Mouse (Mus musculus) hindbrain, embryonic 12.5 days (tissue): ENCODE results near the gene Otud7a. TPM values are rescaled to one million over a fixed set of nuclear protein-coding genes. Genes with fewer than 3 reads are reported as not detected.
A peak's percentile ranks its signal among the peaks of the same experiment; 100 is the strongest.
"Not testable (repeated sequence)": the region's sequence is repeated elsewhere in the genome, so short reads cannot be mapped to it uniquely, and the experiment has no call there.

ENCODE experiments used
- ATAC-seq: fragments of 200-750 bp; cut with Nextera tagmentation; 2 replicates; pipeline ENCODE4 v1.8.0; 2017; ENCODE audit warnings: moderate TSS enrichment; ENCODE audit not compliant: low FRiP score
- H3K27ac ChIP-seq: fragments of 300-500 bp; sonication (generic); 2 replicates; pipeline ENCODE4 v1.5.1; 2016; ENCODE audit warnings: mild to moderate bottlenecking
- H3K27me3 ChIP-seq: fragments of 300-500 bp; sonication (generic); 2 replicates; pipeline ENCODE4 v1.6.1; 2016; ENCODE audit warnings: mild to moderate bottlenecking
- H3K36me3 ChIP-seq: fragments of 300-500 bp; sonication (generic); 2 replicates; pipeline ENCODE4 v1.6.1; 2016; ENCODE audit warnings: mild to moderate bottlenecking
- H3K4me1 ChIP-seq: fragments of 300-500 bp; sonication (generic); 2 replicates; pipeline ENCODE4 v1.6.1; 2016
- H3K4me2 ChIP-seq: fragments of 300-500 bp; sonication (generic); replicated peaks from 2 replicates; pipeline ENCODE4 v1.6.1; 2016; ENCODE audit warnings: mild to moderate bottlenecking
- H3K4me3 ChIP-seq: fragments of 300-500 bp; sonication (generic); 2 replicates; pipeline ENCODE4 v1.5.1; 2016; ENCODE audit warnings: mild to moderate bottlenecking
- H3K9ac ChIP-seq: fragments of 300-500 bp; sonication (generic); 2 replicates; pipeline ENCODE4 v1.6.1; 2016; ENCODE audit warnings: mild to moderate bottlenecking, moderate library complexity
- H3K9me3 ChIP-seq: fragments of 300-500 bp; sonication (generic); replicated peaks from 2 replicates; pipeline ENCODE4 v1.6.1; 2016; ENCODE audit warnings: mild to moderate bottlenecking
- WGBS: fragments of 180-500 bp; shearing (Covaris S2); methylation state at CpG from one replicate; pipeline ENCODE4 v1.1.7; 2016; 5-methylcytosine and 5-hydroxymethylcytosine counted together
- polyA plus RNA-seq: library from polyadenylated mRNA; unstranded; fragments of >200 nt; fragmentation: Nextera tagmentation; extraction: Ambion mirVana; gene quantifications from 2 replicates; pipeline ENCODE4 v1.2.1, GENCODE M21; 2016

Gene Otud7a
- polyA plus RNA-seq, 1 experiment from 2014 or later: 2.5 TPM

DNA sequence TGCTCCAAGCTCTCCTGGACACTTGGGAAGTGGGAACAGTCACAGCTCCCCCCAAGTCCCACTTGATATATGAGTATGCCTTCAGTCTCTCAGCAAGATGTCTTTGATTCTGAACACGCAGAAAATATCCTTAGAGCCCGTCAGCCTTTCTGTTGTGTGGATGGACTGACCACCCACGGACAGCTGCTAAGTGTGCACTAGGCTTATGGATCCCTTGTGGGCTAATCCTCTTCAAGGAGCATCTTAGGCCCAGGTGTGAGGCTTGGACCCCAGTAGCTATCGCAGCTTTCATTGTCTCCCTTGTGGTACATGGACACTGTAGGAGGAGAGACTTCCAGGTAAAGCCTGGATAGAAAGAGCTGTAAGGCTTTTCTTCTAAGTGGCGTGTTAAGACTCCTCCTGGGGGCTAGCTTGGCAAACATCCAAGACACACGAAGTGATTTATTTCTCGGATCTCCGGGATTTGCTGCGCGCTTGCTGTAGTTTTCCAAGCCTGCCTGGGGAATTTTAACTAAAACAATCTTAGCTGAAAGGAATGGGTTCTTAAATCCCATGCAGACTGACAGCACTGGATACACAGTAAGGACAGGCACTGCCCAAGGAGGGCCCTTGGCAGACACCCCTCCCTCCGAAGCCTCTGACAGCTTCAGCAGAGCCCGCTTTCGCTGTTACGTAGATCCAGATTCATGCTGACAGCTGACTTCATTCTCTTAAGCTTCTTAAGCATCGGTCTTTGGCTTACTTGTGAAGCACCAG is 223.6 kb downstream of the Otud7a start:
- WGBS: 61% methylated on average over 15 of the region's 15 CpGs
- peak overlapping the region; percentile 61 for H3K27ac ChIP-seq
- no peak overlapping the region; the same call in 1 of the 2 replicates for H3K4me2 ChIP-seq
- H3K4me3 ChIP-seq: no peak overlapping the region
- H3K9ac ChIP-seq: no peak overlapping the region
- H3K4me1 ChIP-seq: peaks cover 10% of the 10 kb centered on the region; the same call in 1 of the 2 replicates
- no peaks in the 10 kb centered on the region for H3K9me3 ChIP-seq
- no peaks in the 10 kb centered on the region for H3K36me3 ChIP-seq
- H3K27me3 ChIP-seq: no peaks in the 10 kb centered on the region
- ATAC-seq: no peak

DNA sequence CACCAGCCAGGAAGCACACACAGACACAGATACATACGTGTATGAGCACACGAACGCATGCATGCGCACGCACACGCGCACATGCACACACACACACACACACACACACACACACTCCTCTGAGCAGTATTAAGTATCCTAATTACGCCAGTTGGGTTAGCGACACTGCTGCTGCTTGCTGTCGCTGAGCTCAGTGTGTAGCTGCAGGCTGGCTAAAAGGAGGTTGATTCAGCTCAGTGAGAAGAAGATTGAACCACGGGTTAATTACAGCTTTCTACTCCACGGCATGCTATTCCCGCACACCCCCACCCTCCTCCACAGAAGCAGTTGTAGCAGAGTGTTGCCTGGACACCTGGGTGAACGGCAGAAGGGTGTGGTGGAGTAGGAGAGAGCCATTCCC is 224.4 kb downstream of the Otud7a start:
- peak; percentile 38; the same call in 1 of the 2 replicates for ATAC-seq

DNA sequence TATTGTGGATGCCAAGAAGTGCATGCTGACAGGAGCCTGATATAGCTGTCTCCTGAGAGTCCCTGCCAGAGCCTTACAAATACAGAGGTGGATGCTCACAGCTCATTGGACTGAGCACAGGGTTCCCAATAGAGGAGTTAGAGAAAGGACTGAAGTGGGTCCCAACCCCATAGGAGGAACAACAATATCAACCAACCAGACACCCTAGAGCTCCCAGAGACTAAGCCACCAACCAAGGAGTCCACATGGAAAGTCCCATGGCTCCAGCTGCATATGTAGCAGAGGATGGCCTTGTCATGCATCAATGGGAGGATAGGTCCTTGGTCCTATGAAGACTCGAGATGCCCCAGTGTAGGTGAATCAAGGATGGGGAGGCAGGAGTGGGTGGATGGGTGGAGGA is 226.4 kb downstream of the Otud7a start:
- H3K27ac ChIP-seq, H3K4me2 ChIP-seq, H3K9me3 ChIP-seq, H3K27me3 ChIP-seq, H3K36me3 ChIP-seq, H3K4me3 ChIP-seq, ATAC-seq, H3K9ac ChIP-seq: not testable (repeated sequence)
- H3K4me1 ChIP-seq: peaks cover 10% of the 10 kb centered on the region; the same call in 1 of the 2 replicates
- WGBS: 88% methylated on average over 1 of the region's 1 CpGs

More for the DNA sequence above, 224.4 kb downstream of the Otud7a start:
- peak overlapping the region; percentile 2; the same call in 1 of the 2 replicates for H3K27ac ChIP-seq
- no peaks in the 10 kb centered on the region for H3K27me3 ChIP-seq
- H3K4me3 ChIP-seq: no peak overlapping the region
- no peak overlapping the region for H3K4me2 ChIP-seq
- H3K9me3 ChIP-seq: no peaks in the 10 kb centered on the region
- peaks cover 10% of the 10 kb centered on the region; the same call in 1 of the 2 replicates for H3K4me1 ChIP-seq
- no peak overlapping the region for H3K9ac ChIP-seq
- H3K36me3 ChIP-seq: no peaks in the 10 kb centered on the region
- WGBS: 75% methylated on average over 14 of the region's 14 CpGs

DNA sequence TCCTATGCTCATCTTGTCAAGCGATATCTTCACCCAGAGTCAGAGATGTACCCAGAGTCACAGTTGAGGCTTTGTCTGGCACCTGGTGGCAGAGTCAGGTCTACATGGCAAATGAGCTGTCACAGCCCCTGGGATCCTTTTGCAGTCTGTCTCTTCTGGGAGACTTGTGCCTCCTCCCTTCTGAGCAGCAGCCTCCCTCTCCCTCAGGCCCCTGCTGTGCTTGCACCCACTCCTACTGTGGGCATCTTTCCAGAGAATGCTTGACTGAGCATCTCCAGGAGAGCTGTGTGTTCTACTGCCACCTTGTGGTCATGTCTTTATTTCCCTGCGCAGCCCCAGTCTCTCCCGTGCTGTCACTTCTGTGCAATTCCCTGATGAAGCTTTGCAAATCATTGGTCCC is 227.4 kb downstream of the Otud7a start:
- H3K27me3 ChIP-seq: no peaks in the 10 kb centered on the region
- H3K9me3 ChIP-seq: no peaks in the 10 kb centered on the region
- no peaks in the 10 kb centered on the region for H3K36me3 ChIP-seq
- no peak overlapping the region for H3K9ac ChIP-seq
- H3K4me1 ChIP-seq: peaks cover 10% of the 10 kb centered on the region; the same call in 1 of the 2 replicates
- no peak overlapping the region for H3K4me3 ChIP-seq
- 30% methylated on average over 3 of the region's 3 CpGs for WGBS
- ATAC-seq: peak; percentile 89
- no peak overlapping the region for H3K27ac ChIP-seq
- H3K4me2 ChIP-seq: no peak overlapping the region

DNA sequence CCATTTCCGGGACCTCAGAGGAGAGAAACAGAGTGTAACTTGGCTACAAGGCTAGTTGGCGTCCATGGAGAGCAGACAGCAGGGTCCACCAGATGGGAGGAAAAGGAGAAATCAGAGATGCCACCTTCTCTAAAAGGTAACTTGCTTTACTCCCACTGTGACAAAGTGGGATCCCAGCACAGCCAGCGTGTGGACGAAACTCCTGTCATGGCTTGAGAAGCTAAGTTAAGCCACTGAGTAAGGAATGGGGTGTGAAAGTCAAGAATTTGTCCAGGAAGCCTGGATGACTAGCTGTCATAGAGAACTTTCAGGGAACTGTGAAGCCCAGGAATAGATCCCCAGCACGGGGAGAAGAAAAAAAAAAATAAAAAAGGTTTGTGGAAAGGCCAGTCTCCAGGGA is 232.1 kb downstream of the Otud7a start:
- 86% methylated on average over 5 of the region's 5 CpGs for WGBS
- ATAC-seq: no peak
- Histone ChIP-seq H3K4me1 (no peaks in the 10 kb centered on the region), H3K9ac (no peak overlapping the region), H3K4me3 (no peak overlapping the region), H3K36me3 (no peaks in the 10 kb centered on the region), H3K9me3 (no peaks in the 10 kb centered on the region), H3K4me2 (no peak overlapping the region), H3K27me3 (no peaks in the 10 kb centered on the region), H3K27ac (no peak overlapping the region)

DNA sequence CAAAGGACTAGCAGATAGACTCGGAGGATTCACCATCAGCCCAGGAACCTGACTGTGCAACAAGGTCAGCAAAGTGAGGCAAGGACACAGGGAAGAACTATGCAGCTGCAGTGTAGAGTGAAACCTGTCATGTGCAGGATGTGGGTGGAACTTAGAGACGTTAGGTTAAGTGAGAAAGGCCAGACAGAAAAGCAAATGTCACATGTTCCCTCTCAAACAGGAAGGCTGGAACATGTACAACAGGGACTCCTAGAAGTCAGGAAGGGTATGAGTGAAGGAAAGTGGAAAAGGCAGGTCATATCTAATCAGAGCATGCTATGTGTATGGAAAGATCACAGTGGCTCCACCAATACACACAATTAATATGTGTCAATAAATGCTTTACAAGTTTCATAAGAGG is 232.6 kb downstream of the Otud7a start:
- no peak overlapping the region for H3K9ac ChIP-seq
- 59% methylated on average over 2 of the region's 2 CpGs for WGBS
- no peak overlapping the region for H3K4me3 ChIP-seq
- H3K4me2 ChIP-seq: no peak overlapping the region
- H3K4me1 ChIP-seq: no peaks in the 10 kb centered on the region
- ATAC-seq: no peak
- no peaks in the 10 kb centered on the region for H3K9me3 ChIP-seq
- no peaks in the 10 kb centered on the region for H3K27me3 ChIP-seq
- H3K27ac ChIP-seq: no peak overlapping the region
- no peaks in the 10 kb centered on the region for H3K36me3 ChIP-seq

DNA sequence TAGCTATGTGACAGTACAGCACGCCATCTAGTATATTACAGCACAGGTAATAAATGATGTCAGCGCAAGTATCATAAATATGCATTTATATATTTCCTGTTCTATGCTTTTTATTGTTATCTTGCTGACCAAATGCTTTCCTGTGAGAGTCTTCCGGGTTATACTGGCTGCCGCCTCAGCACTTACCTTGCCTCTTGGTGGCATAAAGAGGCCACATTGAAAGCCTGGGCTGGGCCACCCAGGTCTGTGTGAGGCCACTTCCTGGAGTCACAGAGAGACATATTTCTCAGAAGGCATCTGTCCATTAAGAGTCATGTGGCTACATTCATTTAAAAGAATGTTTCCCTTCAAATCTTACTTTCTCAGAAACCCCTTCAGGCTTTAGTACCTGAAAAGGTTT is 242.5 kb downstream of the Otud7a start:
- WGBS: 89% methylated on average over 4 of the region's 4 CpGs

DNA sequence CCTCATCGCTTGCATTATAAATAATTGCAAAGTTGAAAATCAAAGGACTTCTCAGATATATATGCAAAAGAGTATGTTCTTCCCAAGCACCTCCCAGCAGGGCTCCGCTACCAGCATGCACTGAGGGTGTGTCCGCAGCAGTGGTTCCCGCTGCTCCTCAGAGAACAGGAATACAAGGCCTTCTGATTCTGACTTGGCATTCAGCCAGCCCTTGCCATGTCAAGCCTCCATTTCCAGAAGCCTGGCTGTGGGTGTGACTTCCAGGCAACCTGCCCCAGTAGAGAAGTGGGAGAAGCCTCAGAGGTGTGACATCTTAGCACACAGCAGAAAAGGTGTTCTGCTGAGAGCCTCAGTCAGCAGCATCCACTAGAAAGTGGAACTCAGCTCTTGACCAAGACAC is 253.4 kb downstream of the Otud7a start:
- WGBS: 85% methylated on average over 4 of the region's 4 CpGs

More for the DNA sequence above, 242.5 kb downstream of the Otud7a start:
- H3K9me3 ChIP-seq: no peaks in the 10 kb centered on the region
- no peaks in the 10 kb centered on the region for H3K36me3 ChIP-seq
- no peak overlapping the region for H3K4me3 ChIP-seq
- H3K9ac ChIP-seq: no peak overlapping the region
- no peak overlapping the region for H3K4me2 ChIP-seq
- H3K4me1 ChIP-seq: no peaks in the 10 kb centered on the region
- H3K27ac ChIP-seq: no peak overlapping the region
- ATAC-seq: no peak
- no peaks in the 10 kb centered on the region for H3K27me3 ChIP-seq

DNA sequence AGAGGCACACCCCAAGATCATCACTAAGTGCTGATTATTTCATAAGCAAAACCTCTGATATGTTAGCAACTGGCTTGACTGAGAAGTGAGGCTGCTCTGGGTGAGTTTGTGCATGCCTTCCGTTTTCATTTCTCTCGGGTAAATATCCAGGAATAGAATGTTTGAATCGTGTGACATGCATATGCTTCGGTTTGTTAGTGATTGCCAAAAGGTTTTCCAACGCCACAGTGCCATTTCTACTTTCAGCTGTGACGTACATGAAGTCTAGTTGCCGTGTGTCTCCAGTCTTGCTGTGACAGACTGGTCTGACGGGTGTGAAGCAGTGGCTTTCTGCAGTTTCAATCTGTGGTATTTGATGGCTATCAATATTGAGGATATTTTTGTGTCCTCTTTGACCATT is 273.4 kb downstream of the Otud7a start:
- no peak for ATAC-seq
- Histone ChIP-seq H3K27me3 (no peaks in the 10 kb centered on the region), H3K36me3 (no peaks in the 10 kb centered on the region), H3K9me3 (no peaks in the 10 kb centered on the region), H3K4me2 (no peak overlapping the region), H3K9ac (no peak overlapping the region), H3K4me1 (no peaks in the 10 kb centered on the region), H3K27ac (no peak overlapping the region), H3K4me3 (no peak overlapping the region)
- WGBS: 87% methylated on average over 8 of the region's 8 CpGs

More for the DNA sequence above, 253.4 kb downstream of the Otud7a start:
- H3K4me2 ChIP-seq: no peak overlapping the region
- no peaks in the 10 kb centered on the region for H3K36me3 ChIP-seq
- H3K27ac ChIP-seq: no peak overlapping the region
- no peak overlapping the region for H3K9ac ChIP-seq
- H3K9me3 ChIP-seq: no peaks in the 10 kb centered on the region
- no peak overlapping the region for H3K4me3 ChIP-seq
- no peak for ATAC-seq
- H3K27me3 ChIP-seq: no peaks in the 10 kb centered on the region
- no peaks in the 10 kb centered on the region for H3K4me1 ChIP-seq

DNA sequence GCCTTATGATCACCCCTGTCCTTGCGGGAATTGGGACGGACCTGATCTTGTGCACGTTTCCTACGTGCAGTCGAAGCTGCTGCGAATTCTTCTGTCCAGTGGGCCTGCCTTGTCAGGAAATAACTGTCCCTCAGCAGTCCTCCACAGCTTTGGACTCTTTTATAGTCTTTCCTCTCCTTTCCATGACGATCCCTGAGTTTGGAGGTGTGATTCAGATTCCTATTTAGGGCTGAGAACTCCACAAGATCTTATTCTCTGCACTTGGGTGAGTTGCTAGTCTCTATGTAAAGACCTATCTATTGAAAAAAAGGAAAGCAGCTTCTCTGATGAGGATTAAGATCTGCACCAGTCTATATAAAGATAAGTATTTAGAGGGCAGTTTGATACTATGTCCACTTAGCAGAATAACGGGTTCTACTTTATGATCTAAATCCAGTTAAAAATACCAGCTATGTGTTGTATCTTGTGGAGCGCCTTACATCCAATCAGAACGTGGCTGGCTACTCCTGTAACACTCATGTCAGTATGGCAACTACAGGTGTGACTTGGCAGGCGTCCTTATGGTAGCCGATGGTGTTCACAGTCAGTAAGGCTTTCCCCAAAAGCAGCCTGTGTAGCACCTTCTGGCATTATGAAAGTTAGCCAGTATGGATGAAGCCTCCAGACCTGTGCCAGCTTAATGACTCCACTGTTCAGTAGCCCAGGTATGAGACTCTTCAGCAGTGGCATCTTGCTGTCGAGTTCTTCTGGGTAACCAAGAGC is 274.8 kb downstream of the Otud7a start:
- Histone ChIP-seq H3K9ac (no peak overlapping the region), H3K27me3 (no peaks in the 10 kb centered on the region), H3K4me3 (no peak overlapping the region), H3K9me3 (no peaks in the 10 kb centered on the region), H3K27ac (no peak overlapping the region), H3K4me1 (no peaks in the 10 kb centered on the region), H3K36me3 (no peaks in the 10 kb centered on the region), H3K4me2 (no peak overlapping the region)
- no peak for ATAC-seq
- 90% methylated on average over 13 of the region's 13 CpGs for WGBS

DNA sequence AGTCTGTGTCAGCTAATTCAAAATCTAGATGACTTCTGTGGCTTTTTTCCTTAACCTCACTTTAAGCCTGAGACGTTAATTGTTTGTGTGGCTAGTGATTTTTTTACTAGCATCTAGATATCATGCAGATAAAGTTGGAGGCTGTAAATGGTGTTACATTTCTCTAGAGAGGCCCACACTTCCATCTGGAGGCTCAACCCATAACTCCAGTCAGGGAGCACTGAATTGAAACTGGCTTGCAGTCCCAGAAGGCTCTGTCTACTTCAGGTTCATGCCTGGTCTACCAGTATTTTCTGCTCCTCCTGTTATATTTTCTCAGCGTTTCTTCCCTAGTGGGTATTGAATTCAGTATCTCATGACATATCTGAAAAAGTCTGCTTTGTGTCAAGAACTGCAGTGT is 276.1 kb downstream of the Otud7a start:
- Histone ChIP-seq H3K36me3 (no peaks in the 10 kb centered on the region), H3K9me3 (no peaks in the 10 kb centered on the region), H3K27me3 (no peaks in the 10 kb centered on the region), H3K4me1 (no peaks in the 10 kb centered on the region), H3K4me3 (no peak overlapping the region), H3K9ac (no peak overlapping the region), H3K4me2 (no peak overlapping the region), H3K27ac (no peak overlapping the region)
- 83% methylated on average over 2 of the region's 2 CpGs for WGBS
- ATAC-seq: no peak

DNA sequence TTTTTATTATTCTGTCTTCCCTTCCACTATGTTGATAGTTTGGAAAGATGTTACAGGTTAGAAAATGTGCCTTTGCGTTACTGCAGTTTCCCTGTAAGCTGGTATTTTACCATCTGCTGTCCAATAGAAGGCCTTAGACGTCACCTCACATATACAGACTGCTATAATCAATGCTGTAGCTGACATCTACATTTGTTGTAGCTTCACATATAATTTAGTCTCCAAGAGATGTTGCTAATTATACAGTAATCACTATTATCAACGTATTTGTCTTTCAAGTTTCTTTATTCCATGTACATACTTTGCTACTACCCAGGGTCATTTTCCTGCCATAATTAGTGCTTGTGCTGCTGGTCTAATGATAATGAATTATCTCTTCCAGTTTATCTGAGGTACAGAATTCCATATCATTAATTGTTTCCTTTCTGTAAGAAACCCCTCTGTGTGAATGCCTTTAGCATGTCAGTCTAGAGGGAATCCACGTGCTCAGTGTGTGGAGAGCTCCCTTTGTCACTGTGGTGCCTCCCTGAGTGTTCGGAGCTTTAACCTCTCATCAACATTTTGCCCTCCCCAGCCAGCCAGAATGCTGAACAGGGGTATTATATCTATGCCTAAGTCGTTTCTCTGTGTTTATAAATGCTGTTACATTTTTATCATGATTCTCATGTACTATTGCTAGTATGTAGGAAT is 280.6 kb downstream of the Otud7a start:
- Histone ChIP-seq H3K4me2 (no peak overlapping the region), H3K27me3 (no peaks in the 10 kb centered on the region), H3K4me3 (no peak overlapping the region), H3K9me3 (no peaks in the 10 kb centered on the region), H3K4me1 (no peaks in the 10 kb centered on the region), H3K27ac (no peak overlapping the region), H3K9ac (no peak overlapping the region), H3K36me3 (no peaks in the 10 kb centered on the region)
- no peak for ATAC-seq
- 73% methylated on average over 6 of the region's 6 CpGs for WGBS
